Mouse (Mus musculus): Measurements from ENCODE around the gene 0610037L13Rik.

GRCm38 (mm10) chr4:107933239-107933638 is 43.6 kb downstream of the 0610037L13Rik start:
- TF ChIP-seq CTCF (IDR thresholded peaks at IDR 0.05 in 2 of 3, conservative IDR thresholded peaks at IDR 0.05 in 1 of 3; ENCODE audit: control insufficient read depth in 1 of 3, insufficient read depth in 1 of 3, low read depth in 2 of 3, low read length in 3 of 3, poor library complexity in 1 of 3, severe bottlenecking in 1 of 3) (no peak), ZNF384 (IDR thresholded peaks at IDR 0.05; ENCODE audit: low read depth, low read length) (no peak), POLR2AphosphoS2 (IDR thresholded peaks at IDR 0.05; ENCODE audit: low read length) (no peak), POLR2A (IDR thresholded peaks at IDR 0.05; ENCODE audit: control insufficient read depth in 1 of 2, insufficient read depth in 1 of 2, low read depth in 1 of 2, low read length in 2 of 2, poor library complexity in 1 of 2) (no peak), USF1 (IDR thresholded peaks at IDR 0.05; ENCODE audit: low read depth, low read length) (no peak), TCF12 (IDR thresholded peaks at IDR 0.05; ENCODE audit: low read depth, low read length) (no peak), RAD21 (IDR thresholded peaks at IDR 0.05; ENCODE audit: low read depth, low read length) (no peak), NELFE (IDR thresholded peaks at IDR 0.05; ENCODE audit: low read depth, low read length) (no peak), ETS1 (IDR thresholded peaks at IDR 0.05; ENCODE audit: low read depth, low read length) (no peak), MAX (IDR thresholded peaks at IDR 0.05; ENCODE audit: low read length) (no peak), EP300 (IDR thresholded peaks at IDR 0.05; ENCODE audit: low read depth in 1 of 2, low read length in 2 of 2) (no peak), MAFK (IDR thresholded peaks at IDR 0.05; ENCODE audit: borderline replicate concordance, low read depth, low read length) (no peak), GATA1 (IDR thresholded peaks at IDR 0.05; ENCODE audit: low read depth, low read length) (no peak), HCFC1 (IDR thresholded peaks at IDR 0.05; ENCODE audit: low read depth, low read length) (no peak)
